Comparison of ENCODE assay signal across 8 mouse cellular contexts in genomic region chr7:128460865-128461228, GRCm38 (mm10). TPM values are rescaled to one million over a fixed set of nuclear protein-coding genes. Genes with fewer than 3 reads are reported as not detected.
DNase-seq lines count a peak whose midpoint lies in the region; ATAC-seq and TF ChIP-seq lines count a peak whose summit lies in the region.

No protein-coding gene starts in this region.

- CTCF ChIA-PET in Patski (lab: Charles Lee) = interaction anchor here (1.4 kb wide), 1 partner anchor 62 kb away, joined by 3 read pairs; the partner anchor contains the start of gene Bag3

- DNase-seq in kidney, adult 2 months = no peak
- no peak for DNase-seq in kidney, adult 11 months
- DNase-seq in B cell, adult 2 months = peak; percentile 45 to 46
- DNase-seq in Patski (ENCODE audit: low read depth, low spot score) = peak; percentile 2
- DNase-seq in heart, postnatal 4 days = peak; percentile 53
- DNase-seq in mesoderm, embryonic 11.5 days (ENCODE audit: low read depth, low spot score) = peak; percentile 50
- no peak for DNase-seq in adrenal gland, adult (ENCODE audit: inconsistent age in 2 of 2, low spot score in 1 of 2)
- DNase-seq in cerebellum, adult 9-10 months = no peak

- POLR2A ChIA-PET in Patski (lab: Charles Lee) = interaction anchor here (1.0 kb wide), 1 partner anchor 239 kb away, joined by 9 read pairs; no protein-coding TSS in a partner anchor

- H3K4me1 ChIP-seq in kidney, adult 2 months (ENCODE audit: control insufficient read depth, insufficient read depth, low read length) = peaks cover 3% of the 10 kb centered on the region; the same call in 1 of the 2 replicates

- in situ Hi-C loops in Patski (cut with MboI; ENCODE audit: low pct_unique_long_range_greater_than_20kb) = no loop called here

- H3K4me3 ChIP-seq in kidney, adult 2 months (ENCODE audit: insufficient read depth, low read depth, low read length) = peak overlapping the region; percentile 84

- TF ChIP-seq CTCF in kidney, adult 2 months (conservative IDR thresholded peaks at IDR 0.05; ENCODE audit: insufficient read depth, insufficient read length, low read depth, low read length) = no peak
- no peak for TF ChIP-seq CTCF in Patski (IDR thresholded peaks at IDR 0.05)

- no peaks in the 10 kb centered on the region for H3K27me3 ChIP-seq in kidney, adult 2 months (replicated peaks; ENCODE audit: control insufficient read depth, insufficient read depth, low read length)
- H3K27me3 ChIP-seq in Patski = no peaks in the 10 kb centered on the region

- peak overlapping the region; percentile 48 for H3K27ac ChIP-seq in kidney, adult 2 months (ENCODE audit: insufficient read depth, low read depth, low read length)

- TF ChIP-seq POLR2A in kidney, adult 2 months (IDR thresholded peaks at IDR 0.05; ENCODE audit: low read depth, low read length) = no peak

- WGBS in kidney, adult 2 months = under 1% methylated on average over 22 of the region's 23 CpGs

- H3K36me3 ChIP-seq in kidney, adult 2 months (ENCODE audit: control insufficient read depth, insufficient read depth, low read length) = no peaks in the 10 kb centered on the region

- peak; percentile 23 for ATAC-seq in Patski

RNA-seq across cellular contexts. Expression of gene Tial1, which starts 0.7 kb away (rescaled TPM):
- 21.9 and 22.2 TPM in 2 replicates for polyA plus RNA-seq in kidney, adult 2 months (2012; rRNA removed)
- 82.0 TPM for polyA plus RNA-seq in Patski (2021)
- 10 to 100 TPM; 57.6 to 66.6 TPM for total RNA-seq in heart, postnatal 4 days (2021)

RNA-seq across cellular contexts. Expression of gene Rgs10, which starts 42.3 kb away (rescaled TPM):
- polyA plus RNA-seq in kidney, adult 2 months (2012; rRNA removed) = 2.3 and 5.1 TPM in 2 replicates
- 111 TPM for polyA plus RNA-seq in Patski (2021)
- 1 to 10 TPM; 8.4 to 9.5 TPM for total RNA-seq in heart, postnatal 4 days (2021)

Comparison
In these comparisons a context has a peak if more than half of its experiments do, and no peak if none do; other contexts are left out.
1. DNase-seq: peak in B cell, adult 2 months (2 of 2), Patski (single experiment), heart, postnatal 4 days (single experiment) and mesoderm, embryonic 11.5 days (single experiment); none in kidney, adult 2 months (single experiment), kidney, adult 11 months (single experiment), adrenal gland, adult (0 of 2) and cerebellum, adult 9-10 months (single experiment).
2. RNA of gene Rgs10, which starts 42.3 kb away (polyA plus RNA-seq): 111 TPM in Patski (single experiment); 2.3 to 5.1 TPM in kidney, adult 2 months; every median in the first group is over 10 times any median in the second.